Mouse (Mus musculus) lung, embryonic 15.5 days (tissue): ENCODE measurements around the gene Clk2. TPM values are rescaled to one million over a fixed set of nuclear protein-coding genes. Genes with fewer than 3 reads are reported as not detected.

Experiments used
- ATAC-seq: fragments of 200-750 bp; cut with Nextera tagmentation; 2 replicates; pipeline ENCODE4 v1.8.0; 2017; ENCODE audit warnings: moderate number of reproducible peaks, borderline replicate concordance; ENCODE audit not compliant: low FRiP score, low TSS enrichment; ENCODE audit errors: extremely low read depth
- H3K27ac ChIP-seq: fragments of 300-500 bp; sonication (generic); 2 replicates; pipeline ENCODE4 v1.5.1; 2015; ENCODE audit warnings: moderate library complexity, mild to moderate bottlenecking, inconsistent platforms
- H3K27me3 ChIP-seq: fragments of 300-500 bp; sonication (generic); 2 replicates; pipeline ENCODE4 v1.6.1; 2015; ENCODE audit warnings: inconsistent platforms
- H3K36me3 ChIP-seq: fragments of 300-500 bp; sonication (generic); 2 replicates; pipeline ENCODE4 v1.6.1; 2015; ENCODE audit warnings: inconsistent platforms
- H3K4me1 ChIP-seq: fragments of 300-500 bp; sonication (generic); 2 replicates; pipeline ENCODE4 v1.6.1; 2015; ENCODE audit warnings: inconsistent platforms
- H3K4me2 ChIP-seq: fragments of 300-500 bp; sonication (generic); 2 replicates; pipeline ENCODE4 v1.6.1; 2015; ENCODE audit warnings: inconsistent platforms, mild to moderate bottlenecking, moderate library complexity
- H3K4me3 ChIP-seq: fragments of 300-500 bp; sonication (generic); 2 replicates; pipeline ENCODE4 v1.5.1; 2015; ENCODE audit warnings: mild to moderate bottlenecking, inconsistent platforms
- H3K9ac ChIP-seq: fragments of 300-500 bp; sonication (generic); 2 replicates; pipeline ENCODE4 v1.6.1; 2015; ENCODE audit warnings: inconsistent platforms
- H3K9me3 ChIP-seq: fragments of 300-500 bp; sonication (generic); 2 replicates; pipeline ENCODE4 v1.6.1; 2016; ENCODE audit warnings: inconsistent platforms
- WGBS: fragments of 180-500 bp; shearing (Covaris S2); methylation state at CpG from one replicate; pipeline ENCODE4 v1.1.7; 2015; 5-methylcytosine and 5-hydroxymethylcytosine counted together
- polyA plus RNA-seq: library from polyadenylated mRNA; unstranded; fragments of >200 nt; fragmentation: Nextera tagmentation; extraction: Ambion mirVana; gene quantifications from 2 replicates; pipeline ENCODE4 v1.2.1, GENCODE M21; 2015

The Clk2 gene
- polyA plus RNA-seq, 1 experiment from 2014 or later: 28.9 TPM

GRCm38 (mm10) chr3:89195979-89196877 is 31.6 kb downstream of the Clk2 start:
- 6% methylated on average over 33 of the region's 33 CpGs for WGBS
- no peaks in the 10 kb centered on the region for H3K36me3 ChIP-seq
- H3K27me3 ChIP-seq: no peaks in the 10 kb centered on the region
- peaks cover 9% of the 10 kb centered on the region; the same call in 1 of the 2 replicates for H3K4me1 ChIP-seq
- H3K4me2 ChIP-seq: peak overlapping the region; percentile 62
- H3K4me3 ChIP-seq: peak overlapping the region; percentile 43
- H3K9ac ChIP-seq: peak overlapping the region; percentile 53
- no peaks in the 10 kb centered on the region for H3K9me3 ChIP-seq
- H3K27ac ChIP-seq: peak overlapping the region; percentile 66
- ATAC-seq: peak; percentile 96

- H3K4me1 ChIP-seq: peaks cover 15% of the 10 kb centered on the region
- H3K27me3 ChIP-seq: no peaks in the 10 kb centered on the region
- no peak overlapping the region for H3K27ac ChIP-seq
- H3K4me3 ChIP-seq: no peak overlapping the region
- H3K9ac ChIP-seq: no peak overlapping the region
- 72% methylated on average over 3 of the region's 3 CpGs for WGBS
- H3K36me3 ChIP-seq: no peaks in the 10 kb centered on the region
- no peak for ATAC-seq
- no peak overlapping the region for H3K4me2 ChIP-seq
- H3K9me3 ChIP-seq: no peaks in the 10 kb centered on the region
Observed at GRCm38 (mm10) chr3:89199839-89200238, 35.2 kb downstream of the Clk2 start.

- Histone ChIP-seq H3K4me3 (peak within 1 kb of the TSS; percentile 52), H3K4me2 (peak within 1 kb of the TSS; percentile 64), H3K9ac (peak within 1 kb of the TSS; percentile 37), H3K27me3 (no peaks in the 10 kb centered on the region), H3K27ac (no peak within 1 kb of the TSS), H3K9me3 (no peaks in the 10 kb centered on the region), H3K36me3 (peaks cover 20% of the 10 kb centered on the region; the same call in 1 of the 2 replicates), H3K4me1 (peaks cover 6% of the 10 kb centered on the region)
- ATAC-seq: peak; percentile 78
- 22% methylated on average over 13 of the region's 13 CpGs for WGBS
Observed at GRCm38 (mm10) chr3:89202253-89203141, 37.9 kb downstream of the Clk2 start, which contains the start of gene Gba. Gene Gba, plus strand, starts transcription at chr3:89202928.

GRCm38 (mm10) chr3:89203142-89203514 is 38.5 kb downstream of the Clk2 start:
- Histone ChIP-seq H3K4me3 (peak overlapping the region; percentile 52), H3K27ac (no peak overlapping the region), H3K9me3 (no peaks in the 10 kb centered on the region), H3K4me2 (peak overlapping the region; percentile 64), H3K27me3 (no peaks in the 10 kb centered on the region), H3K36me3 (peaks cover 27% of the 10 kb centered on the region), H3K4me1 (peaks cover 6% of the 10 kb centered on the region), H3K9ac (peak overlapping the region; percentile 37)
- ATAC-seq: no peak
- 33% methylated on average over 5 of the region's 5 CpGs for WGBS

- Histone ChIP-seq H3K4me2 (no peak overlapping the region), H3K4me3 (no peak overlapping the region), H3K9me3 (no peaks in the 10 kb centered on the region), H3K9ac (no peak overlapping the region), H3K4me1 (peaks cover 6% of the 10 kb centered on the region), H3K27ac (no peak overlapping the region), H3K27me3 (no peaks in the 10 kb centered on the region), H3K36me3 (peaks cover 48% of the 10 kb centered on the region)
- ATAC-seq: no peak
- 85% methylated on average over 7 of the region's 7 CpGs for WGBS
Observed at GRCm38 (mm10) chr3:89206079-89206478, 41.5 kb downstream of the Clk2 start.

GRCm38 (mm10) chr3:89206695-89207094 is 42.1 kb downstream of the Clk2 start:
- WGBS: 76% methylated on average over 2 of the region's 2 CpGs
- Histone ChIP-seq H3K36me3 (peaks cover 48% of the 10 kb centered on the region), H3K9ac (no peak overlapping the region), H3K4me1 (peaks cover 6% of the 10 kb centered on the region), H3K9me3 (no peaks in the 10 kb centered on the region), H3K27me3 (no peaks in the 10 kb centered on the region), H3K4me2 (no peak overlapping the region), H3K4me3 (no peak overlapping the region), H3K27ac (no peak overlapping the region)
- no peak for ATAC-seq

GRCm38 (mm10) chr3:89208075-89208657 is 43.6 kb downstream of the Clk2 start:
- Histone ChIP-seq H3K9me3 (no peaks in the 10 kb centered on the region), H3K4me3 (no peak overlapping the region), H3K36me3 (peaks cover 48% of the 10 kb centered on the region), H3K4me2 (no peak overlapping the region), H3K27ac (no peak overlapping the region), H3K4me1 (peaks cover 13% of the 10 kb centered on the region), H3K27me3 (no peaks in the 10 kb centered on the region), H3K9ac (no peak overlapping the region)
- WGBS: 87% methylated on average over 13 of the region's 13 CpGs
- no peak for ATAC-seq

- Histone ChIP-seq H3K4me2 (no peak overlapping the region), H3K27ac (no peak overlapping the region), H3K27me3 (no peaks in the 10 kb centered on the region), H3K4me1 (peaks cover 11% of the 10 kb centered on the region), H3K4me3 (no peak overlapping the region), H3K9me3 (no peaks in the 10 kb centered on the region), H3K36me3 (peaks cover 48% of the 10 kb centered on the region), H3K9ac (no peak overlapping the region)
- WGBS: 79% methylated on average over 6 of the region's 6 CpGs
- no peak for ATAC-seq
Observed at GRCm38 (mm10) chr3:89208736-89209135, 44.1 kb downstream of the Clk2 start.

GRCm38 (mm10) chr3:89209731-89210130 is 45.1 kb downstream of the Clk2 start:
- WGBS: 93% methylated on average over 7 of the region's 7 CpGs
- H3K4me2 ChIP-seq: no peak overlapping the region
- no peaks in the 10 kb centered on the region for H3K9me3 ChIP-seq
- no peak for ATAC-seq
- H3K4me1 ChIP-seq: peaks cover 16% of the 10 kb centered on the region
- H3K9ac ChIP-seq: no peak overlapping the region
- H3K36me3 ChIP-seq: peaks cover 48% of the 10 kb centered on the region
- no peak overlapping the region for H3K27ac ChIP-seq
- no peaks in the 10 kb centered on the region for H3K27me3 ChIP-seq
- no peak overlapping the region for H3K4me3 ChIP-seq

GRCm38 (mm10) chr3:89210162-89210561 is 45.6 kb downstream of the Clk2 start:
- Histone ChIP-seq H3K4me3 (no peak overlapping the region), H3K4me2 (no peak overlapping the region), H3K9ac (no peak overlapping the region), H3K36me3 (peaks cover 48% of the 10 kb centered on the region), H3K27ac (no peak overlapping the region), H3K4me1 (peaks cover 20% of the 10 kb centered on the region), H3K9me3 (no peaks in the 10 kb centered on the region), H3K27me3 (no peaks in the 10 kb centered on the region)
- ATAC-seq: no peak
- WGBS: 65% methylated on average over 13 of the region's 13 CpGs

- no peak overlapping the region for H3K9ac ChIP-seq
- H3K4me2 ChIP-seq: no peak overlapping the region
- H3K27me3 ChIP-seq: no peaks in the 10 kb centered on the region
- ATAC-seq: no peak
- peaks cover 26% of the 10 kb centered on the region for H3K4me1 ChIP-seq
- no peak overlapping the region for H3K4me3 ChIP-seq
- 56% methylated on average over 7 of the region's 7 CpGs for WGBS
- no peak overlapping the region for H3K27ac ChIP-seq
- no peaks in the 10 kb centered on the region for H3K9me3 ChIP-seq
- H3K36me3 ChIP-seq: peaks cover 44% of the 10 kb centered on the region
Observed at GRCm38 (mm10) chr3:89210731-89211130, 46.1 kb downstream of the Clk2 start.
